Mouse (Mus musculus) brain, embryonic 18.5 days (tissue): ENCODE results near the gene Mlxip.

ENCODE experiments used
- DNase-seq: peaks from one replicate; pipeline ENCODE4 v3.0.0-alpha.2; 2012; ENCODE audit warnings: low read depth, low spot score

Mlxip gene

GRCm38 (mm10) chr5:123432305-123432874 lies 37.8 kb downstream of the Mlxip start:
- DNase-seq = no peak

- no peak for DNase-seq
These were observed 41.6 kb downstream of the Mlxip start for GRCm38 (mm10) chr5:123436071-123436779.

- no peak for DNase-seq
These were observed 42.2 kb downstream of the Mlxip start for GRCm38 (mm10) chr5:123436780-123437175.

- DNase-seq = no peak
These were observed 43.8 kb downstream of the Mlxip start for GRCm38 (mm10) chr5:123438381-123438780.

GRCm38 (mm10) chr5:123439312-123439711 lies 44.7 kb downstream of the Mlxip start:
- no peak for DNase-seq

GRCm38 (mm10) chr5:123439941-123440340 lies 45.3 kb downstream of the Mlxip start:
- no peak for DNase-seq

- no peak for DNase-seq
These were observed 46.1 kb downstream of the Mlxip start for GRCm38 (mm10) chr5:123440664-123441063.

- no peak for DNase-seq
These were observed 47.7 kb downstream of the Mlxip start for GRCm38 (mm10) chr5:123442283-123442682.

GRCm38 (mm10) chr5:123444069-123444468 lies 49.5 kb downstream of the Mlxip start:
- no peak for DNase-seq

GRCm38 (mm10) chr5:123444849-123445334 lies 50.3 kb downstream of the Mlxip start:
- DNase-seq = no peak

- DNase-seq = no peak
These were observed 57.3 kb downstream of the Mlxip start for GRCm38 (mm10) chr5:123451886-123452285.

- DNase-seq = no peak
These were observed 66.8 kb downstream of the Mlxip start for GRCm38 (mm10) chr5:123461420-123461819.

GRCm38 (mm10) chr5:123464638-123465037 lies 70.0 kb downstream of the Mlxip start:
- DNase-seq = no peak

- no peak for DNase-seq
These were observed 76.3 kb downstream of the Mlxip start for GRCm38 (mm10) chr5:123470784-123471400.

GRCm38 (mm10) chr5:123473817-123474216 lies 79.2 kb downstream of the Mlxip start:
- DNase-seq = no peak

- no peak for DNase-seq
These were observed 93.2 kb downstream of the Mlxip start for GRCm38 (mm10) chr5:123487659-123488395.

- no peak for DNase-seq
These were observed 94.7 kb downstream of the Mlxip start, which contains the start of the genes Lrrc43 and Il31 for GRCm38 (mm10) chr5:123489112-123489785. Lrrc43 (plus strand) TSS chr5:123489305. Il31 (minus strand) TSS chr5:123489489.

- DNase-seq = no peak
These were observed 95.3 kb downstream of the Mlxip start for GRCm38 (mm10) chr5:123489935-123490334.

GRCm38 (mm10) chr5:123499717-123500116 lies 105.1 kb downstream of the Mlxip start:
- DNase-seq = no peak

- no peak for DNase-seq
These were observed 107.4 kb downstream of the Mlxip start for GRCm38 (mm10) chr5:123501973-123502372.
